Mouse (Mus musculus) heart, embryonic 14.5 days (tissue): ENCODE data around the gene Slc17a5. TPM values are rescaled to one million over a fixed set of nuclear protein-coding genes. Genes with fewer than 3 reads are reported as not detected.

Experiments used
- ATAC-seq: fragments of 200-750 bp; cut with Nextera tagmentation; 2 replicates; pipeline ENCODE4 v1.8.0; 2017; ENCODE audit warnings: low read depth, moderate TSS enrichment; ENCODE audit not compliant: insufficient number of reproducible peaks, insufficient read depth, low FRiP score
- H3K27ac ChIP-seq, 2 experiments: fragments of 200-500 bp in 1 of 2; fragments of 300-500 bp in 1 of 2; sonication (generic) in 1 of 2; replicated peaks in 1 of 2; 2 replicates each; pipeline ENCODE4 v1.5.1; 2012 to 2014; ENCODE audit warnings: low read depth in 2 of 2, low read length in 2 of 2, control low read depth in 1 of 2, mild to moderate bottlenecking in 1 of 2, mixed read lengths in 1 of 2; ENCODE audit not compliant: control insufficient read depth in 1 of 2, insufficient read depth in 1 of 2
- H3K27me3 ChIP-seq: fragments of 300-500 bp; sonication (generic); 2 replicates; pipeline ENCODE4 v1.6.1; 2014; ENCODE audit warnings: mild to moderate bottlenecking, low read length, control low read depth; ENCODE audit not compliant: control insufficient read depth, insufficient read depth
- H3K36me3 ChIP-seq: fragments of 300-500 bp; sonication (generic); 2 replicates; pipeline ENCODE4 v1.6.1; 2014; ENCODE audit warnings: mild to moderate bottlenecking, control low read depth, low read length, mixed read lengths; ENCODE audit not compliant: control insufficient read depth, insufficient read depth
- H3K4me1 ChIP-seq, 2 experiments: fragments of 200-500 bp in 1 of 2; fragments of 300-500 bp in 1 of 2; sonication (generic) in 1 of 2; 2 replicates each; pipeline ENCODE4 v1.6.1; 2012 to 2014; ENCODE audit warnings: low read length in 2 of 2, control low read depth in 1 of 2, mixed read lengths in 1 of 2; ENCODE audit not compliant: control insufficient read depth in 2 of 2, insufficient read depth in 2 of 2
- H3K4me2 ChIP-seq: fragments of 300-500 bp; sonication (generic); 2 replicates; pipeline ENCODE4 v1.6.1; 2014; ENCODE audit warnings: mild to moderate bottlenecking, low read length
- H3K4me3 ChIP-seq, 2 experiments: fragments of 200-500 bp in 1 of 2; fragments of 300-500 bp in 1 of 2; sonication (generic) in 1 of 2; 2 replicates each; pipeline ENCODE4 v1.5.1; 2012 to 2014; ENCODE audit warnings: low read length in 2 of 2, mild to moderate bottlenecking in 2 of 2, control low read depth in 1 of 2, low read depth in 1 of 2, moderate library complexity in 1 of 2; ENCODE audit not compliant: control insufficient read depth in 1 of 2, insufficient read depth in 1 of 2
- H3K9ac ChIP-seq: fragments of 300-500 bp; sonication (generic); 2 replicates; pipeline ENCODE4 v1.6.1; 2014; ENCODE audit warnings: mild to moderate bottlenecking, low read length
- H3K9me3 ChIP-seq: fragments of 300-500 bp; sonication (generic); 2 replicates; pipeline ENCODE4 v1.6.1; 2016; ENCODE audit warnings: low read length, control low read depth; ENCODE audit not compliant: control insufficient read depth
- WGBS: fragments of 180-500 bp; shearing (Covaris S2); extraction: QIAGEN DNeasy Blood & Tissue Kit; methylation state at CpG from one replicate; pipeline ENCODE4 v1.1.7; 2014; 5-methylcytosine and 5-hydroxymethylcytosine counted together
- polyA plus RNA-seq: library from polyadenylated mRNA; unstranded; fragments of >200 nt; fragmentation: Nextera tagmentation; extraction: Ambion mirVana; gene quantifications from 2 replicates; pipeline ENCODE4 v1.2.1, GENCODE M21; 2014

The Slc17a5 gene
- polyA plus RNA-seq, 1 experiment from 2014 or later: 8.7 TPM

DNA sequence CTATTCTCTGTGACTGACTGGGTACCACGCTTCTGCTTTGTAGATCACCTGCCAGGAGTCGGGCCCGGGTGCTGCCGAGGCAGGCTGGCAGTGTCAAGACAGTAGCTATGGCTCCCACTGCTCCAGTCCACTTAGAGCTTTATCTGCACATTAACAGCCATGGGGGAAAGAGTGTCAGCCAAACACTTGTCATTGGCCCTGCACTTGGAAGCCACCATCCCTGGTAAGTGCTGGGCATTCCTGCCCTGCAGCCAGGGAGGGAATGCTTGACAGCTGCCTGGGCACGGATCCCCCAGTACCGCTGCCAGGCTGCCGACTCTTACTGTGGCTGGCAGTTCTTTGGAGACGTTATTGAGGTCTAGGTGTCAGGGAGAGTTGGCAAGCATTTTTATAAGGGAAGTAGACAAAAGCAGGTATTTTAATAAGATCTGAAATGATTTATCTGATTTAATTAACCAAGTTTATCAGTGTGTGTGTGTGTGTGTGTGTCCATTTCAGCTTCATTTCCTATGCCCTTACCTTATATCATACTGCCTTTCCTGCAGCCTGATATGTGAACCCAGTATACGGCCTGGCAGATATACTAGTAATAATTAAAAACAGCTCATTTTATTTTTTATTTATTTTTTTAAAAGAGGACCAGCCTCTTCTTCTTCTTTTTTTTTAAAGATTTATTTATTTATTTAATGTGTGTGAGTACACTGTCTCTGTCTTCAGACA lies 50.5 kb downstream of the Slc17a5 start:
- no peaks in the 10 kb centered on the region for H3K27me3 ChIP-seq
- H3K4me1 ChIP-seq: peaks cover 9 to 19% of the 10 kb centered on the region in 2 experiments
- H3K4me2 ChIP-seq: no peak overlapping the region
- peak; percentile 56; the same call in 1 of the 2 replicates for ATAC-seq
- no peaks in the 10 kb centered on the region for H3K9me3 ChIP-seq
- H3K4me3 ChIP-seq: no peak overlapping the region
- H3K36me3 ChIP-seq: no peaks in the 10 kb centered on the region
- 45% methylated on average over 9 of the region's 9 CpGs for WGBS
- 0 out of 4 replicates have a peak overlapping the region, but pooled peaks of 1 of the 2 experiments have one; percentile 37 for H3K27ac ChIP-seq
- no peak overlapping the region for H3K9ac ChIP-seq

DNA sequence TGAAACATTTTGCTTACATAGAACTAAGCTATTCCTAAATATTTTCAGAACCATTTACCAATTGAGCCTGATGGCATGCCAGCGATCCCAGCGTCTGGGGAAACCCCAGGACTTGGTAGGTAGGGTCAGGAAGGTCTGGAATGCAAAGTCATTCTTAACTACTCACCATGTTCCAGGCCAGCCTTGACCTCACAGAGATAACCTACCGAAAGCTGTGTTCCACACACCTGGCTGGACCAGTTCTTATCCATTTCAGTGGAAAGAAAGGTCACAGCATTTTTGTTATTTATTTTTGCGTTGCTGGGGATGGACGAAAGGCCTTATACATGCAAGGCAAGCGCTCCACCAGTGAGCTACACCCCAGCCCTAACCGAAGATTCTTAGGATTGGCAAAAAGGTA lies 53.2 kb downstream of the Slc17a5 start:
- H3K9ac ChIP-seq: no peak overlapping the region
- no peak for ATAC-seq
- no peak overlapping the region for H3K4me2 ChIP-seq
- peaks cover 10 to 27% of the 10 kb centered on the region in 2 experiments for H3K4me1 ChIP-seq
- H3K27me3 ChIP-seq: no peaks in the 10 kb centered on the region
- H3K4me3 ChIP-seq: no peak overlapping the region
- WGBS: 80% methylated on average over 7 of the region's 7 CpGs
- no peaks in the 10 kb centered on the region for H3K36me3 ChIP-seq
- no peaks in the 10 kb centered on the region for H3K9me3 ChIP-seq
- no peak overlapping the region for H3K27ac ChIP-seq

DNA sequence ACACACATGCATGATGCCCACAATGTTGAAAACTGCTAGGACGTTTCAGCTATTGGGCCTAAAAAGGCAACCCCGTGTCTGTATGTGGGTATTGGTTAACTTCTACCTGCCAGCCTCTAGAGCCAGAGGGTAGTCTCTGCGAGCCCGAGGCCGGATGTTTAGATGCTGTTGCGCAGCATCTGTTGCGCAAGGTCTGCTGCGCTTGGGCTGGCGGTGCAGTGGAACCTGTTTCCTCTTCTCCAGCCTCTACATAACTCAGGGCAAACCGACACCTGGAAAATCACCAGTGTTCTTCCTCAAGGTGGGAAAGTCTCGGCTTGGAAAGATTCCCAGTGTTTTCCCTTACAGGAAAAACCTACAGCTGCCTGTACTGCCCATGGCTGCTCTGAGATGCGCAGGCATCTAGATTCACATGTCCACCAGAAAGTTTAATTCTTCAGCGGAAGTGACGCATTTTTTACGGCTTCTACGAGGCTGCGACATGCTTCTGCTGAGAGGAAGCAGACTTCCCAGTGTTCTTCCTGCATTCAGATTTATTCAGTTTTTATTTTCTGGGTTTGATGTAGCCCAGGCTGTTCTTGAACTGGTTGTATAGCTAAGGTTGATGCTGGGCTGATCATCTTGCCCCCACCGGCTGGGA lies 54.4 kb downstream of the Slc17a5 start:
- Histone ChIP-seq H3K4me1 (peaks cover 8 to 27% of the 10 kb centered on the region in 2 experiments), H3K4me2 (no peak overlapping the region), H3K4me3 (no peak overlapping the region), H3K27me3 (no peaks in the 10 kb centered on the region), H3K36me3 (no peaks in the 10 kb centered on the region), H3K9ac (no peak overlapping the region), H3K27ac (no peak overlapping the region), H3K9me3 (no peaks in the 10 kb centered on the region)
- ATAC-seq: no peak
- WGBS: 81% methylated on average over 18 of the region's 18 CpGs

DNA sequence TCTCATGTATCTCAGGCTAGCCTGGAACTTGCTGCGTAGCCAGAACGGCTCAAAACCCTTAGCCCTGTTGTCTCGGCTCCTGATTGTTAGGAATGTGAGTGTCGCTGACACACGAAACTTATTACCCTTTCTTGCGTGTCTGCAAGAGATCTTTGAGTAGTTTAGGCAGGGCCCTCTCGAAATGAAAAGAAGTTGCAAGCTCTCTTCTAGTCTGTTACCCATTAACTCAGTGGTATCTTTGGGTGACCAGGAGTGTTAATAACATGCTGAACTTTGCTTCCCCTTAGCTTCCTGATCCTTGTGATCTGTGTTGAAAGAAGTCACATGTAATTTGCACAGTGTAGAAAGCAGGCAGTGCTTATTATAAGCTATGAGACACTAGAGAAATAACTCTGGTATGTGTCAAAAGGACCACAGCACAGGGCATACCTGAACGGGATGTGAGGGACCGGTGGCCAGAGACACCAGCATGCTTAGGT lies 55.5 kb downstream of the Slc17a5 start:
- H3K4me1 ChIP-seq: peaks cover 3 to 26% of the 10 kb centered on the region in 2 experiments
- H3K4me3 ChIP-seq: no peak overlapping the region
- no peaks in the 10 kb centered on the region for H3K9me3 ChIP-seq
- no peak overlapping the region for H3K9ac ChIP-seq
- no peaks in the 10 kb centered on the region for H3K36me3 ChIP-seq
- H3K4me2 ChIP-seq: no peak overlapping the region
- no peaks in the 10 kb centered on the region for H3K27me3 ChIP-seq
- no peak overlapping the region for H3K27ac ChIP-seq
- 54% methylated on average over 9 of the region's 9 CpGs for WGBS
- ATAC-seq: no peak

DNA sequence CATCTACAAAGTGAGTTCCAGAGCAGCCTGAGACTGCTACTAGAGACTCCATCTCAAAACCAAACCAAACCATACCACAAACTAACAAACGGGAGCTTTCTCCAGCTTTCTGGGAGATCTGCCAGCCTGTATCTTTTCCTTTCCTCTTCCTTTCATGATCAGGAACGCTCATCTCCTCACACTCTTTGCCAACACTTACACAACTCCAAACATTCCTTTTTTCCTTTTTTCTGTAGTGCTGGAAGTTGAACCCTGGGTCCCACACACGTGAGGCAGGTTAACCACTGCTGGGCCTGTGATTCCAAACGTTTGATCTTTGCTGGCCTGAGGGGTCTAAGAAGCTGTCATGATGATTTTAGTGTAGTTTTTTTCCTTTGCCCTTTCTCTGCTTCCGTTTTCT lies 56.0 kb downstream of the Slc17a5 start:
- Histone ChIP-seq H3K27ac (peak overlapping the region in 1 of 2 experiments; percentile 42; a peak in 2 of 4 replicates), H3K4me1 (peaks cover 3 to 21% of the 10 kb centered on the region in 2 experiments), H3K4me2 (no peak overlapping the region), H3K36me3 (no peaks in the 10 kb centered on the region), H3K4me3 (no peak overlapping the region), H3K9me3 (no peaks in the 10 kb centered on the region), H3K9ac (no peak overlapping the region), H3K27me3 (no peaks in the 10 kb centered on the region)
- WGBS: 39% methylated on average over 5 of the region's 5 CpGs
- no peak for ATAC-seq

DNA sequence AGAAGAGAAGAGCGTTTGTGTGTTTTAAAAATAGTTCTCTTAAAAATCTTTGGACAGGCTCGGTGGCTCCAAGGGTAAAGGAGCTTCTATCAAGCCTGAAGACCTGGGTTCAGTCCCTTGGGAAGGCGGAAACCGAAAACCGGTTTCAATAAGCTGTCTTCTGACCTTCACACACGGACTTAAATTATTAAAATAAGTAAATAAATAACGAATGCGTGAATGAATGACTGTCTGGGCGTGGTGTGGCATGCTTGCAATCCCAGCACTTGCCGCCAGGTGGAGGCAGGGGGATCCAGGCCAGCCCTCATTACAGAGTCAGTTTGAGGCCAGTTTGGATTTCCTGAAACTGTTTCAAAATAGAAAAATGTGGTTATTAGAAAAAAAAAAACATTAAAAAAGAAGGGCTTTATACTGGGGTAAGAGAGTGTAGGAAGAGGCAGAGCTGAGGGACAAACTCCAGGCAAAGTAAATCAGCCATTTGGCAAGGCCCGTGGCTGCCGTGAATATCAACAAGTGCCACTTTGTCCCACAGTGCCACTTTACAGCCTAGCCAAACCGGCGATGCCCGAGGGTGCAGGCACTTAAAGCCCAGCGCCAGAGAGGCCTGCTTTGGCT lies 60.0 kb downstream of the Slc17a5 start:
- ATAC-seq: peak; percentile 12; the same call in 1 of the 2 replicates
- H3K4me1 ChIP-seq: peaks cover 2 to 18% of the 10 kb centered on the region in 2 experiments
- H3K9ac ChIP-seq: peak overlapping the region; percentile 75
- 2% methylated on average over 16 of the region's 16 CpGs for WGBS
- no peaks in the 10 kb centered on the region for H3K36me3 ChIP-seq
- H3K4me3 ChIP-seq: peak overlapping the region; percentile 48 to 50
- peak overlapping the region; percentile 81 to 90 for H3K27ac ChIP-seq
- peak overlapping the region; percentile 94 for H3K4me2 ChIP-seq
- no peaks in the 10 kb centered on the region for H3K9me3 ChIP-seq
- no peaks in the 10 kb centered on the region for H3K27me3 ChIP-seq

DNA sequence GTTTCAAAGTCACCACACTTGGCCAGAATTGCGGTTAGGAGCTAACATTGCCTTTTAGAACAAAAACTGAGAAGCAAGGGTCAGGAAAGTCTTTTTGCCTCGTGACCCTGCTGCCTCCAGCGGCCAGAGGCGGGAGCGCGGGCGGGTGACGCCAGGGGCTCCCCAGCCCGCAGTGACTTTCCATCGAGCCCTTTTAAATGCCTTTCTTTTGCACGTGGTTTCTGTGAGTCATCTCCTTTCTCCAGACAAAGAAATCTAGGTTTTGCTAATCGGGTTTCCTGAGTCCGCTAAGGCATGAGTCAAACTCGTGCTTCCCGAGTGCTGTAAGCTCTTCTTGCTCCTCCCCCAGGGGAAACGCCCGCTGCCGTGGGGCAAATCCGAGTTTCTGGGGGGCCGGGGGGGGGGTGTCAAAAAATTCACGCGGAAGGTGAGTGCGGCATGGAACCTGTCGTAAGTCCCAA lies 60.5 kb downstream of the Slc17a5 start:
- peaks cover 2 to 13% of the 10 kb centered on the region in 2 experiments for H3K4me1 ChIP-seq
- peak overlapping the region; percentile 94 for H3K4me2 ChIP-seq
- H3K27me3 ChIP-seq: no peaks in the 10 kb centered on the region
- H3K9me3 ChIP-seq: no peaks in the 10 kb centered on the region
- H3K4me3 ChIP-seq: peak overlapping the region; percentile 48 to 50
- ATAC-seq: peak; percentile 83
- no peaks in the 10 kb centered on the region for H3K36me3 ChIP-seq
- WGBS: under 1% methylated on average over 24 of the region's 24 CpGs
- peak overlapping the region; percentile 81 to 90 for H3K27ac ChIP-seq
- H3K9ac ChIP-seq: peak overlapping the region; percentile 75
